Mouse (Mus musculus): ENCODE data around the gene Evi5.

- TF ChIP-seq CTCF (IDR thresholded peaks at IDR 0.05; ENCODE audit: control insufficient read depth, insufficient read depth, insufficient replicate concordance, low read depth, low read length) (no peak), POLR2A (IDR thresholded peaks at IDR 0.05; ENCODE audit: control insufficient read depth, low read depth, low read length) (no peak)
Observed at GRCm38 (mm10) chr5:107904325-107904724, 29.4 kb upstream of the Evi5 start.
